Mouse (Mus musculus) brain, embryonic 14.5 days (tissue): ENCODE results near the gene Catsperd.

Source experiments
- CTCF ChIP-seq: fragments of 200-500 bp; IDR thresholded peaks from 2 replicates; pipeline ENCODE4 v1.5.1; 2012; ENCODE audit warnings: inconsistent platforms, mild to moderate bottlenecking, moderate library complexity, borderline replicate concordance; ENCODE audit not compliant: insufficient read depth, insufficient read length; ENCODE audit errors: extremely low read depth
- POLR2A ChIP-seq: fragments of 200-500 bp; IDR thresholded peaks from 2 replicates; pipeline ENCODE4 v1.6.1; 2012; ENCODE audit warnings: mild to moderate bottlenecking, inconsistent platforms, borderline replicate concordance; ENCODE audit not compliant: poor library complexity, insufficient read depth, insufficient read length, severe bottlenecking; ENCODE audit errors: extremely low read depth

GRCm38 (mm10) chr17:56588921-56589320 lies 39.0 kb upstream of the Catsperd start:
- no peak for TF ChIP-seq CTCF
- TF ChIP-seq POLR2A = no peak
